Mouse (Mus musculus) right cerebral cortex, postnatal 4 days (tissue): ENCODE data around the gene Tenm2.

Experiments
- DNase-seq: peaks from one replicate; pipeline ENCODE4 v3.0.0-alpha.2; 2022

Gene Tenm2

DNA sequence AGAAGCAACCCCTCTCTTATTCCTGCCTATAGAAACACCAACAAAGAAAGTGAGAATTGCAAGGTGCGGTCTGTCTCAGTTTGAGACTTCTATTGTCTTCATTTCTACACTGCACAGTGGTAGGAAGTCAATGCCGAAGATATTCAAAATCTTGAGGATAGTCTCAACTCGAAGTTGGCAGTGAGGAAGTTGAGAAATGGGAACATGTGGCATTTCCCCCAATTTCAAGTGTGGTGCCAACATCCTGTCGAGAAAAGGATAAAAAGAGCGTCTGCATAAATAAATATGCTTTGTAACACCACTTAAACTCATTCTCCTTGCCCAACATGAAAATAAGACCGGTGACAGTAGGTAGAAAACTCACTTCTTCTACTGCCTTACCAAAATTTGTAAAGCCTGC is 898.7 kb downstream of the Tenm2 start:
- DNase-seq = no peak

DNA sequence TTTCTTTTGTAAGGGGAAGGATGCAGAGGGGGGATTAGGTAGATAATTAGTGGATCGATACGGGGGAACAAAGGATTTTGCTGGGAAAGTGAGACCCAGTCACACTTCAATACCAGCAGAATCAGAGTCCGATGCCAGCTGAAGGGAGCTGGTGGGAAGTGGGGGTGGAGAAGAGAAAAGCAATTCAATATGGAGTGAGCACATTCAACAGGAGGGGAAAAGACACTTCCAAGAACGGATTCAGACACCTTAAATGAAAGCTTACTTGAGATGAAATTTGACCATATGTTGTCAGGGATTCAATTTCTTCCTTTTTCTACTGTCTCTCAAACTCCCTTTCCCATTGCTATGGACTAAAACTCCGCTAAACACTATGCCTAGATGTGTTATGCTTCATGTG is 900.6 kb downstream of the Tenm2 start:
- DNase-seq = no peak

DNA sequence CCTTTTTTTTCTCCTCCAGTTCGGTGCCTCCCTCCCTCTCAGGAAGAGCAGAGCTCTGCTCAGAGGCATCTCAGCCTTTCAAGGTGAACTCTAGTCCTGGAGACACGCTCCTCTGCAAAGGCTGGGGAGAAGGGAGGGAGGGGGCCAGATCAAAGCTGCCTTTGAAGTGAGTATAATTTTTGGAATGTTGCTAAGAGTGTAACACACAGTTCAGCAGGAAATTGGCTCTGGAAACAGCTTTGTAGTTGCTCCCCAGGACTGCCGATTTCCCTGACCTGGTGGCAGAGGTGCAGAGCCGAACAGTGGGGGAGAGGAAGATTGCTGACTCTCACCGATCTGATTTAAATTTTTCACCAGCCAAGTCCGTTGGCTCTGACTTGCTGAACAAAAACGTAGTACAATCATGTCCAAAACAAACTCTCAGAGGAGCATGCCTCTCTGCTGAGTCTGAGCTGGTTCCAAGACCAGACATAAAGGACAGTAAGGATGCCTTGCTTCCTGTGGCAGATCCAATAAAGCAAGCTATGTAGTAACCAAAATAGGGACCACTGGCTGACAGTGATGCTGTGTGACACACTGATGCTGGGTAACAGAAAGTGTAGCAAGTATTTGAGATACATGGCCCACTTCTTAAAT is 901.5 kb downstream of the Tenm2 start:
- DNase-seq = no peak

GRCm38 (mm10) chr11:36332222-36332621 is 903.5 kb downstream of the Tenm2 start:
- DNase-seq = no peak

DNA sequence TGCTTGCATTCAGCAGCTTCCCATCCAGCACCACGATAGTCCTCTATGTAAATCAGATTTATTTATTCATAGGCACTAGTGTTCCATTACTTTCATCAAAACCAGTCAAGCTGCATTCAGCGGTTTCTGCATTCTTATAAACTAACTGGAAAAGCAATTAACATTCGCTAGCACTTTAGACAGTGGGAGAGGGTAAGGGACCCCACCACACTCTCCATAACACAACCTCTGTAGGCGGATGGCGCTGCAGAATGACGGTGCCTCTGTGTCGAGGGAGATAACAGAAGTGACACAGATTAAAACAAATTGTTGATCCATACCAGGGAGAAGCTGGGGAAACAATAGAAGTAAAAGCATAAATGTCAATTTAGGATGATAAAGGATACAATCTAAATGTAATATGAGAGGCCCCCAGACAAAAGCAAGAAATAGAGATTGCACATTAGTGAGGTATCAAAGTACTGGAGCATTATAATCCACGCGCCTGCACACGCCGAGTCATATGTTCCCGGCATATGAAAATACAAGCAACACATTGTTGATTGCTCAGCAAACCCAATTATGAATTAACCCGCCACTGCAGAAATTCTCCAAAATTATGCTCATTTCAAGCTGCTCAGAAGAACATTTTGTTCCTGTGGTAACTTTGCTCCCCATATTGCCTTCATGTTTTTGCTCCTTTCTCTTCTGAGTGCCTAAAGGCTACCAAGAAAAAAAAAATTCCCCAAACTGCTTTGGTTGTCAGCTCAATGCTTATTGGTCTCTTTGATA is 904.2 kb downstream of the Tenm2 start:
- DNase-seq = no peak

DNA sequence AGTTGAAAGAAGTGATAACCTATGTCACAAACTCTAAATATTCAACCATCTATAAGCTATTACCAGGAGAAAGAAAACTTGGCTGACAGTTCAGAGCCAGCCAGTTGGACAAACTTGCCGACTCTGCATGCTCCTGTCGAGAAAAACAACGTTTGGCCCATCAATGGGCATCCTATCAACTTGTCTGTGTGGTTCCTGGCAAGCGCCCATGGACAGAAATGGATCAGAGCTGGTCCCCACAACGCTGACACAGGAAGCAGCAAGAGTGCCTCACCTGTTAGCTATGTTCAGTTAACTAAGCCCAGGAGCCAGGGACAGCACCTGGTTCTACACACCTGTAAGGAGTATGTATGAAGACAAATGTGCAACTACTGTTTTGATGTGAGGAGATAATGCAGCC is 908.5 kb downstream of the Tenm2 start:
- DNase-seq = no peak

GRCm38 (mm10) chr11:36309317-36309716 is 926.4 kb downstream of the Tenm2 start:
- no peak for DNase-seq

- no peak for DNase-seq
Observed at GRCm38 (mm10) chr11:36307276-36307675, 928.5 kb downstream of the Tenm2 start.

- DNase-seq = no peak
Observed at GRCm38 (mm10) chr11:36305348-36305950, 930.3 kb downstream of the Tenm2 start.

GRCm38 (mm10) chr11:36302913-36303371 is 932.8 kb downstream of the Tenm2 start:
- DNase-seq = no peak

- no peak for DNase-seq
Observed at GRCm38 (mm10) chr11:36302096-36302495, 933.7 kb downstream of the Tenm2 start.

- DNase-seq = no peak
Observed at GRCm38 (mm10) chr11:36296568-36296967, 939.2 kb downstream of the Tenm2 start.

DNA sequence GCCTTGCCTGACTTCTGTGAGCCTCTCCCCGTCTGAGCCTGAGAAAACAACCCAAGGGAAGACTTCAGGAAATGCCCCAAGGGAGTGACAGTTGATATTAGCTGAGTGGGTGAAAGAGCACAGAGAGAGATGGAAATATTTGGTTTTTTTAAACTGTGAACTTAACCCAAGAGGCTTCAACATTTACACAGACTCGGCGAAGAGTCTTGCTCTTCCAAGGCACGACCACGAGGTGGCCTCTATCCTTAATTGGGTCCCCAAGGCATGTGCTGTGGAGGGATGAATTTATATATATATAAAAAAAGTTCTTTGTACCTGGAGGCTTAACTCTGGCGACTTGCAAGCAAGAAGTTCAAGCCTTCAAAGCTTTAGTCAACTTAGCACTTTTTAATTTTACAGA is 943.6 kb downstream of the Tenm2 start:
- no peak for DNase-seq

- DNase-seq = no peak
Observed at GRCm38 (mm10) chr11:36286246-36286645, 949.5 kb downstream of the Tenm2 start.

GRCm38 (mm10) chr11:36280533-36280932 is 955.2 kb downstream of the Tenm2 start:
- no peak for DNase-seq

GRCm38 (mm10) chr11:36277903-36278215 is 957.9 kb downstream of the Tenm2 start:
- no peak for DNase-seq

GRCm38 (mm10) chr11:36277192-36277902 is 958.4 kb downstream of the Tenm2 start:
- DNase-seq = no peak

- DNase-seq = no peak
Observed at GRCm38 (mm10) chr11:36276015-36276414, 959.7 kb downstream of the Tenm2 start.

- no peak for DNase-seq
Observed at GRCm38 (mm10) chr11:36272149-36272548, 963.6 kb downstream of the Tenm2 start.

DNA sequence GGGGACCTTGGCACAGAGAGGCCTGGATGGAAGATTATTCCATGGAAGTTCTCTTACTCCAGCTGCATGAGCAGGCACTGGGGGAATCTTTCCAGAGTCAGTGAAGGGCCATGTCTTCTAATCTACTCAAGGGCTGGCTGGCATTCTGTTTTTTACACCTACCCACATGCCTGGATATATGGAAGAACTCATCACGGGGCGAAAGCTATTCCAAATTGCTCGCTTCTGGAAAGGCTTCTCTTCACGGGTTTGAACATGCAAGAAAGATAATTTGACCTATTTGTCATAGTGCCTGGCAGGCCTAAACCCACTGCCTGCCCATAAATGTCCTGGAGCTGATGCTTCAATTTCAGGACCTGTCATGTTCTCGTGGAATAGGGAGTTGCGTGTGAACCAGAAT is 965.8 kb downstream of the Tenm2 start:
- DNase-seq = no peak

GRCm38 (mm10) chr11:36264776-36265466 is 970.8 kb downstream of the Tenm2 start:
- DNase-seq = no peak

- DNase-seq = no peak
Observed at GRCm38 (mm10) chr11:36263840-36264239, 971.9 kb downstream of the Tenm2 start.

GRCm38 (mm10) chr11:36257187-36257586 is 978.6 kb downstream of the Tenm2 start:
- no peak for DNase-seq
